Mouse (Mus musculus): Measurements from ENCODE around the gene Lurap1.

Lurap1 gene

DNA sequence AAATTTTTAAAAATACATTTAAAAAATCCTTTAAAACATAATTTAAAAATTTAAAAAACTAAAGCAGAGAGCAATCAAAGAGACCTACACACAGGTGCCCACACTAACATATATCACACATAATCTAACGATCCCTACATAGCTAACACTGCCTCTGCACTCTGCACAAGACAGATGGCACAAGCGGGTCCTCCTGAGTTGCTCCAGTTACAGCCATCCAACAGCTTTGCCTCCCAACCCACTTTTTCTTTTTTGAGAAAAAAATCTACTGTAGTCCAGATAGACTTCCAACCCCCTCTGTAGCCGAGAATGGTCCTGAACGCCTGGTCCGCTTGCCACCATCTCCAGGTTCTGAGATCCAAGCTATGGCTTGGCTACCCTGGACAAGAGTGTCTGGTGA lies 45.9 kb downstream of the Lurap1 start:
- no peak for DNase-seq (ENCODE audit: low spot score)

- no peak for DNase-seq (ENCODE audit: low spot score)
Measured at GRCm38 (mm10) chr4:116100959-116101358, 50.2 kb downstream of the Lurap1 start.

DNA sequence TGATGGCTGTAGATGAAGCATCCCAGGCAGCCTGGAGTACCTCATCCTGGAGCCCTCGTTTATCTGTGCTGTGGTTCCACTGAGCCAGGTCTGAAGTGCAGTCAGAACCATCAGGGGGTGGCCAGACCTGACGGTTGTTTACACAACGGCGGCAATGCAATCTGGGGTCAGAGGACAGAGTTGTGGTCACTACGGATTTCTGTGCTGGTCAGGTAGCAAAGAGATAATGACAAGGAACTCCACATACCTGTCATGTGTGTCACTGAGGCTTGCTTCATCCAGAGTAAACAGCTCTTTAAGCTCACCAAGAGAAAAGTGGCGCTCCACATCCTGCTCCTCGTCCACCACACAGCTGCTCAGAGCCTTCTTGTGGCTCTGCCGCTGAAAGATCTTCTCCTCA lies 53.9 kb downstream of the Lurap1 start:
- no peak for DNase-seq (ENCODE audit: low spot score)

- no peak for DNase-seq (ENCODE audit: low spot score)
Measured at GRCm38 (mm10) chr4:116096291-116096690, 54.8 kb downstream of the Lurap1 start.

DNA sequence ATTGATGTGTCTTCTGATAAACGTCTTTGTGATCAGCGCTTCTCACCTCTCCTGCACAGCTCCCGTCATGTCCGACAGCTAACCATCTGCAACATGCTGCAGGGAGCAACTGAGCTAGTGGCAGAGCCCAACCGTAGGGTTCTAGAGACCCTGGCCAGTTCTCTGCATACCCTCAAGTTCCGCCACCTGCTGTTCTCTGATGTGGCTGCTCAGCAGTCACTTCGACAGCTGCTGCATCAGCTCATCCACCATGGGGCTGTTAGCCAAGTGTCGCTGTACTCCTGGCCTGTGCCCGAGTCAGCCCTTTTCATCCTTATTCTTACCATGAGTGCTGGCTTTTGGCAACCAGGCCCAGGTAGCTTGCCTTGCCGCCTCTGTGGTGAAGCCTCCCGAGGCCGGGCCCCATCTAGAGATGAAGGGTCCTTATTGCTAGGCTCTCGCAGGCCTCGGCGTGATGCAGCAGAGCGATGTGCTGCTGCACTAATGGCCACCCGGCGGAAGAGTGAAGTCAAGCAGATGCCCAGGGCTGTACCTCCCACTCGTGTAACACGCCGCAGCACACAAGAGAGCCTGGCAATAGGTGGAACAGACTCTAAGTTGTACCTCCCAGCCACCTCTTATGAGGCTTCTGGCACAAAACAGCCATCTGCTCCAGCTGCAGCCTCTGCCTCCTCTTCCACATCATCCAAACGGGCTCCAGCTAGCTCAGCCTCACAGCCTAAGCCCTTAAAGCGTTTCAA lies 62.5 kb downstream of the Lurap1 start:
- DNase-seq (ENCODE audit: low spot score) = no peak

All from urinary bladder, postnatal 10 days (tissue).